Mouse (Mus musculus): ENCODE measurements around the gene Ppl. TPM values are rescaled to one million over a fixed set of nuclear protein-coding genes. Genes with fewer than 3 reads are reported as not detected.

Ppl gene
- not detected in 2 replicates for polyA plus RNA-seq (2012)

- no peak for TF ChIP-seq GATA1 (IDR thresholded peaks at IDR 0.05; ENCODE audit: low read length)
Observed at GRCm38 (mm10) chr16:5132401-5132801, at the start of gene Ppl. Ppl (minus strand) TSS chr16:5132421.

- no peak for TF ChIP-seq GATA1 (IDR thresholded peaks at IDR 0.05; ENCODE audit: low read length)
Observed at GRCm38 (mm10) chr16:5172636-5173035, 40.4 kb upstream of the Ppl start.

- no peak for TF ChIP-seq GATA1 (IDR thresholded peaks at IDR 0.05; ENCODE audit: low read length)
Observed at GRCm38 (mm10) chr16:5168829-5169228, 36.6 kb upstream of the Ppl start.

GRCm38 (mm10) chr16:5168038-5168437, 35.8 kb upstream of the Ppl start:
- no peak for TF ChIP-seq GATA1 (IDR thresholded peaks at IDR 0.05; ENCODE audit: low read length)

GRCm38 (mm10) chr16:5164327-5164726, 32.1 kb upstream of the Ppl start:
- no peak for TF ChIP-seq GATA1 (IDR thresholded peaks at IDR 0.05; ENCODE audit: low read length)

- no peak for TF ChIP-seq GATA1 (IDR thresholded peaks at IDR 0.05; ENCODE audit: low read length)
Observed at GRCm38 (mm10) chr16:5159248-5159647, 27.0 kb upstream of the Ppl start.

- no peak for TF ChIP-seq GATA1 (IDR thresholded peaks at IDR 0.05; ENCODE audit: low read length)
Observed at GRCm38 (mm10) chr16:5157113-5157512, 24.9 kb upstream of the Ppl start.

GRCm38 (mm10) chr16:5156495-5156894, 24.3 kb upstream of the Ppl start:
- no peak for TF ChIP-seq GATA1 (IDR thresholded peaks at IDR 0.05; ENCODE audit: low read length)

GRCm38 (mm10) chr16:5155014-5155413, 22.8 kb upstream of the Ppl start:
- TF ChIP-seq GATA1 (IDR thresholded peaks at IDR 0.05; ENCODE audit: low read length), result no peak

GRCm38 (mm10) chr16:5153299-5154026, 21.2 kb upstream of the Ppl start:
- no peak for TF ChIP-seq GATA1 (IDR thresholded peaks at IDR 0.05; ENCODE audit: low read length)

- TF ChIP-seq GATA1 (IDR thresholded peaks at IDR 0.05; ENCODE audit: low read length), result no peak
Observed at GRCm38 (mm10) chr16:5150544-5150943, 18.3 kb upstream of the Ppl start.

GRCm38 (mm10) chr16:5147037-5147385, 14.8 kb upstream of the Ppl start, which contains the start of gene Sec14l5:
Sec14l5 (plus strand) TSS chr16:5147109.
- no peak for TF ChIP-seq GATA1 (IDR thresholded peaks at IDR 0.05; ENCODE audit: low read length)

- no peak for TF ChIP-seq GATA1 (IDR thresholded peaks at IDR 0.05; ENCODE audit: low read length)
Observed at GRCm38 (mm10) chr16:5146367-5147036, 14.3 kb upstream of the Ppl start.

- no peak for TF ChIP-seq GATA1 (IDR thresholded peaks at IDR 0.05; ENCODE audit: low read length)
Observed at GRCm38 (mm10) chr16:5145570-5145969, 13.3 kb upstream of the Ppl start.

GRCm38 (mm10) chr16:5139741-5140140, 7.5 kb upstream of the Ppl start:
- no peak for TF ChIP-seq GATA1 (IDR thresholded peaks at IDR 0.05; ENCODE audit: low read length)

GRCm38 (mm10) chr16:5137006-5137540, 4.9 kb upstream of the Ppl start:
- no peak for TF ChIP-seq GATA1 (IDR thresholded peaks at IDR 0.05; ENCODE audit: low read length)

- no peak for TF ChIP-seq GATA1 (IDR thresholded peaks at IDR 0.05; ENCODE audit: low read length)
Observed at GRCm38 (mm10) chr16:5136505-5136904, 4.3 kb upstream of the Ppl start.
